Mouse (Mus musculus): ENCODE data around the gene Apol7b. TPM values are rescaled to one million over a fixed set of nuclear protein-coding genes. Genes with fewer than 3 reads are reported as not detected.
A peak's percentile ranks its signal among the peaks of the same experiment; 100 is the strongest.
"Not testable (repeated sequence)": the region's sequence is repeated elsewhere in the genome, so short reads cannot be mapped to it uniquely, and the experiment has no call there.

Gene Apol7b
- not detected in 2 replicates for polyA plus RNA-seq (2015; fragmentation: Nextera tagmentation; extraction: Ambion mirVana)

GRCm38 (mm10) chr15:77447392-77447791 lies at the start of gene Apol7b:
TSS of gene Apol7b (minus strand) at chr15:77447492.
- H3K27me3 ChIP-seq (ENCODE audit: control insufficient read depth, insufficient read depth, low read depth, low read length); H3K9ac ChIP-seq (ENCODE audit: low read length); H3K4me3 ChIP-seq (ENCODE audit: low read length); H3K36me3 ChIP-seq (ENCODE audit: control insufficient read depth, insufficient read depth, low read length); H3K27ac ChIP-seq (ENCODE audit: low read length); H3K4me1 ChIP-seq (replicated peaks; ENCODE audit: control insufficient read depth, insufficient read depth, low read length); ATAC-seq (ENCODE audit: low read depth); H3K4me2 ChIP-seq (ENCODE audit: low read depth, low read length); H3K9me3 ChIP-seq (ENCODE audit: control insufficient read depth, low read length): not testable (repeated sequence)
- 70% methylated on average over 2 of the region's 2 CpGs for WGBS

GRCm38 (mm10) chr15:77494694-77495093 lies 47.4 kb upstream of the Apol7b start:
- not testable (repeated sequence) for H3K9ac ChIP-seq (ENCODE audit: low read length); H3K27me3 ChIP-seq (ENCODE audit: control insufficient read depth, insufficient read depth, low read depth, low read length); H3K9me3 ChIP-seq (ENCODE audit: control insufficient read depth, low read length); H3K4me3 ChIP-seq (ENCODE audit: low read length); H3K36me3 ChIP-seq (ENCODE audit: control insufficient read depth, insufficient read depth, low read length); H3K27ac ChIP-seq (ENCODE audit: low read length); H3K4me2 ChIP-seq (ENCODE audit: low read depth, low read length); H3K4me1 ChIP-seq (replicated peaks; ENCODE audit: control insufficient read depth, insufficient read depth, low read length)
- 35% methylated on average over 1 of the region's 1 CpGs for WGBS
- ATAC-seq (ENCODE audit: low read depth): 0 out of 2 replicates have a peak, but pooled peaks have one; percentile 31

- no CpG with 5 or more reads among the region's 1 CpGs for WGBS
- H3K9me3 ChIP-seq (ENCODE audit: control insufficient read depth, low read length); H3K27me3 ChIP-seq (ENCODE audit: control insufficient read depth, insufficient read depth, low read depth, low read length); H3K4me1 ChIP-seq (replicated peaks; ENCODE audit: control insufficient read depth, insufficient read depth, low read length); H3K27ac ChIP-seq (ENCODE audit: low read length); H3K4me3 ChIP-seq (ENCODE audit: low read length); ATAC-seq (ENCODE audit: low read depth); H3K9ac ChIP-seq (ENCODE audit: low read length); H3K36me3 ChIP-seq (ENCODE audit: control insufficient read depth, insufficient read depth, low read length); H3K4me2 ChIP-seq (ENCODE audit: low read depth, low read length): not testable (repeated sequence)
Observed at GRCm38 (mm10) chr15:77493181-77493580, 45.9 kb upstream of the Apol7b start.

GRCm38 (mm10) chr15:77482140-77482794 lies 35.0 kb upstream of the Apol7b start:
- H3K4me3 ChIP-seq (ENCODE audit: low read length): no peak overlapping the region
- no peak for ATAC-seq (ENCODE audit: low read depth)
- WGBS: 61% methylated on average over 4 of the region's 4 CpGs

GRCm38 (mm10) chr15:77476693-77477092 lies 29.4 kb upstream of the Apol7b start, which contains the start of gene Apol10a:
TSS of gene Apol10a (plus strand) at chr15:77477047.
- not testable (repeated sequence) for H3K9me3 ChIP-seq (ENCODE audit: control insufficient read depth, low read length); H3K4me1 ChIP-seq (replicated peaks; ENCODE audit: control insufficient read depth, insufficient read depth, low read length); H3K4me2 ChIP-seq (ENCODE audit: low read depth, low read length); H3K9ac ChIP-seq (ENCODE audit: low read length); H3K4me3 ChIP-seq (ENCODE audit: low read length); H3K27ac ChIP-seq (ENCODE audit: low read length); H3K36me3 ChIP-seq (ENCODE audit: control insufficient read depth, insufficient read depth, low read length); H3K27me3 ChIP-seq (ENCODE audit: control insufficient read depth, insufficient read depth, low read depth, low read length); ATAC-seq (ENCODE audit: low read depth)
- WGBS: 77% methylated on average over 2 of the region's 2 CpGs

More at GRCm38 (mm10) chr15:77482140-77482794, 35.0 kb upstream of the Apol7b start:
- no peaks in the 10 kb centered on the region for H3K4me1 ChIP-seq (replicated peaks; ENCODE audit: control insufficient read depth, insufficient read depth, low read length)
- no peaks in the 10 kb centered on the region for H3K36me3 ChIP-seq (ENCODE audit: control insufficient read depth, insufficient read depth, low read length)
- no peaks in the 10 kb centered on the region for H3K9me3 ChIP-seq (ENCODE audit: control insufficient read depth, low read length)
- H3K27me3 ChIP-seq (ENCODE audit: control insufficient read depth, insufficient read depth, low read depth, low read length): no peaks in the 10 kb centered on the region
- H3K9ac ChIP-seq (ENCODE audit: low read length): no peak overlapping the region
- H3K4me2 ChIP-seq (ENCODE audit: low read depth, low read length): no peak overlapping the region
- no peak overlapping the region for H3K27ac ChIP-seq (ENCODE audit: low read length)

- H3K27me3 ChIP-seq (ENCODE audit: control insufficient read depth, insufficient read depth, low read depth, low read length); H3K9me3 ChIP-seq (ENCODE audit: control insufficient read depth, low read length); ATAC-seq (ENCODE audit: low read depth); H3K4me3 ChIP-seq (ENCODE audit: low read length); H3K4me2 ChIP-seq (ENCODE audit: low read depth, low read length); H3K9ac ChIP-seq (ENCODE audit: low read length); H3K27ac ChIP-seq (ENCODE audit: low read length); H3K4me1 ChIP-seq (replicated peaks; ENCODE audit: control insufficient read depth, insufficient read depth, low read length); H3K36me3 ChIP-seq (ENCODE audit: control insufficient read depth, insufficient read depth, low read length): not testable (repeated sequence)
- 80% methylated on average over 7 of the region's 7 CpGs for WGBS
Observed at GRCm38 (mm10) chr15:77474699-77475390, 27.6 kb upstream of the Apol7b start.

GRCm38 (mm10) chr15:77449927-77450326 lies 2.6 kb upstream of the Apol7b start:
- not testable (repeated sequence) for ATAC-seq (ENCODE audit: low read depth); H3K27ac ChIP-seq (ENCODE audit: low read length); H3K36me3 ChIP-seq (ENCODE audit: control insufficient read depth, insufficient read depth, low read length); H3K4me1 ChIP-seq (replicated peaks; ENCODE audit: control insufficient read depth, insufficient read depth, low read length); H3K9me3 ChIP-seq (ENCODE audit: control insufficient read depth, low read length); H3K27me3 ChIP-seq (ENCODE audit: control insufficient read depth, insufficient read depth, low read depth, low read length); H3K4me2 ChIP-seq (ENCODE audit: low read depth, low read length); H3K9ac ChIP-seq (ENCODE audit: low read length); H3K4me3 ChIP-seq (ENCODE audit: low read length)
- 53% methylated on average over 10 of the region's 10 CpGs for WGBS

- WGBS: 50% methylated on average over 1 of the region's 1 CpGs
- not testable (repeated sequence) for H3K27ac ChIP-seq (ENCODE audit: low read length)
Observed at GRCm38 (mm10) chr15:77445668-77446067, 1.6 kb downstream of the Apol7b start.

GRCm38 (mm10) chr15:77444746-77445145 lies 2.5 kb downstream of the Apol7b start:
- not testable (repeated sequence) for ATAC-seq (ENCODE audit: low read depth); H3K27ac ChIP-seq (ENCODE audit: low read length); H3K27me3 ChIP-seq (ENCODE audit: control insufficient read depth, insufficient read depth, low read depth, low read length); H3K4me2 ChIP-seq (ENCODE audit: low read depth, low read length); H3K9ac ChIP-seq (ENCODE audit: low read length); H3K9me3 ChIP-seq (ENCODE audit: control insufficient read depth, low read length); H3K36me3 ChIP-seq (ENCODE audit: control insufficient read depth, insufficient read depth, low read length); H3K4me3 ChIP-seq (ENCODE audit: low read length); H3K4me1 ChIP-seq (replicated peaks; ENCODE audit: control insufficient read depth, insufficient read depth, low read length)
- WGBS: 65% methylated on average over 8 of the region's 8 CpGs

More at GRCm38 (mm10) chr15:77445668-77446067, 1.6 kb downstream of the Apol7b start:
- H3K4me2 ChIP-seq (ENCODE audit: low read depth, low read length); H3K4me1 ChIP-seq (replicated peaks; ENCODE audit: control insufficient read depth, insufficient read depth, low read length); ATAC-seq (ENCODE audit: low read depth); H3K9ac ChIP-seq (ENCODE audit: low read length); H3K27me3 ChIP-seq (ENCODE audit: control insufficient read depth, insufficient read depth, low read depth, low read length); H3K4me3 ChIP-seq (ENCODE audit: low read length); H3K9me3 ChIP-seq (ENCODE audit: control insufficient read depth, low read length); H3K36me3 ChIP-seq (ENCODE audit: control insufficient read depth, insufficient read depth, low read length): not testable (repeated sequence)

All from lung, embryonic 16.5 days (tissue).